8 mouse cellular contexts compared by ENCODE assay signal in genomic region chr11:94276869-94277337, GRCm38 (mm10). TPM values are rescaled to one million over a fixed set of nuclear protein-coding genes. Genes with fewer than 3 reads are reported as not detected.
A peak's percentile ranks its signal among the peaks of the same experiment; 100 is the strongest.
DNase-seq lines count a peak whose midpoint lies in the region; ATAC-seq and TF ChIP-seq lines count a peak whose summit lies in the region.

No protein-coding gene starts in this region.

- peak overlapping the region; percentile 45 for H3K4me3 ChIP-seq in bone marrow macrophage, adult 2 months (ENCODE audit: insufficient read depth, low read length)
- no peak overlapping the region for H3K4me3 ChIP-seq in embryonic fibroblast, embryonic 13.5 days (ENCODE audit: insufficient read depth, low read length)
- peak overlapping the region; percentile 51 for H3K4me3 ChIP-seq in heart, embryonic 10.5 days
- H3K4me3 ChIP-seq in kidney, embryonic 15.5 days (replicated peaks), result peak overlapping the region; percentile 40

- no peak overlapping the region for H3K27ac ChIP-seq in bone marrow macrophage, adult 2 months (ENCODE audit: insufficient read depth, low read depth, low read length)
- H3K27ac ChIP-seq in embryonic fibroblast, embryonic 13.5 days (ENCODE audit: insufficient read depth, low read length), result no peak overlapping the region
- H3K27ac ChIP-seq in heart, embryonic 10.5 days, result peak overlapping the region; percentile 62
- no peak overlapping the region for H3K27ac ChIP-seq in kidney, embryonic 15.5 days

- no peak for TF ChIP-seq POLR2A in bone marrow macrophage, adult 2 months (IDR thresholded peaks at IDR 0.05; ENCODE audit: borderline replicate concordance, low read depth, low read length)
- peak; percentile 59 for TF ChIP-seq POLR2A in embryonic fibroblast, embryonic 13.5 days (IDR thresholded peaks at IDR 0.05; ENCODE audit: low read depth, low read length)

- peak; percentile 69 for TF ChIP-seq CTCF in bone marrow macrophage, adult 2 months (IDR thresholded peaks at IDR 0.05; ENCODE audit: low read depth, low read length)
- peak; percentile 96 for TF ChIP-seq CTCF in embryonic fibroblast, embryonic 13.5 days (IDR thresholded peaks at IDR 0.05; ENCODE audit: borderline replicate concordance, insufficient read depth, low read length)

- H3K27me3 ChIP-seq in heart, embryonic 10.5 days (ENCODE audit: insufficient read depth, poor library complexity, severe bottlenecking), result no peaks in the 10 kb centered on the region
- no peaks in the 10 kb centered on the region for H3K27me3 ChIP-seq in kidney, embryonic 15.5 days

- peaks cover 10% of the 10 kb centered on the region for H3K4me1 ChIP-seq in bone marrow macrophage, adult 2 months (ENCODE audit: control insufficient read depth, insufficient read depth, low read length)
- no peaks in the 10 kb centered on the region for H3K4me1 ChIP-seq in embryonic fibroblast, embryonic 13.5 days (ENCODE audit: control insufficient read depth, insufficient read depth, low read length)
- H3K4me1 ChIP-seq in heart, embryonic 10.5 days, result peaks cover 41% of the 10 kb centered on the region
- peaks cover 11% of the 10 kb centered on the region for H3K4me1 ChIP-seq in kidney, embryonic 15.5 days

- H3K4me2 ChIP-seq in kidney, embryonic 15.5 days, result peak overlapping the region; percentile 63

- peak; percentile 88 for DNase-seq in A20 (ENCODE audit: low read depth, low spot score)
- DNase-seq in heart, embryonic 10.5 days (ENCODE audit: low spot score), result peak; percentile 93
- DNase-seq in liver, result peak; percentile 85
- DNase-seq in spleen, postnatal 4 days (ENCODE audit: low spot score in 2 of 2), result peak; percentile 79 to 93

- peak; percentile 82 for ATAC-seq in kidney, embryonic 15.5 days (replicated peaks; ENCODE audit: low FRiP score)
- peak; percentile 89 for ATAC-seq in monocyte, adult 5-6 weeks (replicated peaks; ENCODE audit: insufficient number of reproducible peaks, low FRiP score, low TSS enrichment, poor library complexity, severe bottlenecking)

- WGBS in heart, embryonic 10.5 days, result 11% methylated on average over 20 of the region's 20 CpGs
- 9% methylated on average over 20 of the region's 20 CpGs for WGBS in kidney, embryonic 15.5 days

- peak overlapping the region; percentile 42 for H3K9ac ChIP-seq in kidney, embryonic 15.5 days

- peaks cover 2% of the 10 kb centered on the region; the same call in 1 of the 2 replicates for H3K36me3 ChIP-seq in heart, embryonic 10.5 days
- no peaks in the 10 kb centered on the region for H3K36me3 ChIP-seq in kidney, embryonic 15.5 days

- no peaks in the 10 kb centered on the region for H3K9me3 ChIP-seq in heart, embryonic 10.5 days
- H3K9me3 ChIP-seq in kidney, embryonic 15.5 days (replicated peaks), result no peaks in the 10 kb centered on the region

RNA-seq across cellular contexts. Expression of gene Gm21885, which starts 4.8 kb away (rescaled TPM):
- polyA plus RNA-seq in bone marrow macrophage, adult 2 months (2012; ENCODE audit: insufficient read depth, insufficient read length, missing spikeins), result not detected in 2 replicates
- polyA plus RNA-seq in embryonic fibroblast, embryonic 13.5 days (2011; ENCODE audit: insufficient read length, low read depth, missing spikeins), result not detected in 2 replicates
- polyA plus RNA-seq in heart, embryonic 10.5 days (2016; fragmentation: Nextera tagmentation; extraction: Ambion mirVana), result 0.18 TPM in 1 of 2 replicates, not detected in the other
- polyA plus RNA-seq in kidney, embryonic 15.5 days (2015; fragmentation: Nextera tagmentation; extraction: Ambion mirVana), result not detected in 2 replicates
- total RNA-seq in monocyte, adult 5-6 weeks (2017), result not detected in 3 replicates

RNA-seq across cellular contexts. Expression of gene Wfikkn2, which starts 31.1 kb away (rescaled TPM):
- not detected in 2 replicates for polyA plus RNA-seq in bone marrow macrophage, adult 2 months (2012; ENCODE audit: insufficient read depth, insufficient read length, missing spikeins)
- polyA plus RNA-seq in embryonic fibroblast, embryonic 13.5 days (2011; ENCODE audit: insufficient read length, low read depth, missing spikeins), result 0.28 and 1.1 TPM in 2 replicates
- polyA plus RNA-seq in heart, embryonic 10.5 days (2016; fragmentation: Nextera tagmentation; extraction: Ambion mirVana), result 0.59 and 1.7 TPM in 2 replicates
- 2.4 and 3.4 TPM in 2 replicates for polyA plus RNA-seq in kidney, embryonic 15.5 days (2015; fragmentation: Nextera tagmentation; extraction: Ambion mirVana)
- not detected in 3 replicates for total RNA-seq in monocyte, adult 5-6 weeks (2017)

RNA-seq across cellular contexts. Expression of gene Luc7l3, which starts 44.9 kb away (rescaled TPM):
- polyA plus RNA-seq in bone marrow macrophage, adult 2 months (2012; ENCODE audit: insufficient read depth, insufficient read length, missing spikeins), result 146 and 206 TPM in 2 replicates
- 75.7 and 88.2 TPM in 2 replicates for polyA plus RNA-seq in embryonic fibroblast, embryonic 13.5 days (2011; ENCODE audit: insufficient read length, low read depth, missing spikeins)
- 66.3 and 93.4 TPM in 2 replicates for polyA plus RNA-seq in heart, embryonic 10.5 days (2016; fragmentation: Nextera tagmentation; extraction: Ambion mirVana)
- polyA plus RNA-seq in kidney, embryonic 15.5 days (2015; fragmentation: Nextera tagmentation; extraction: Ambion mirVana), result 127 and 131 TPM in 2 replicates
- 180 to 368 TPM (median 210 TPM) in 3 replicates for total RNA-seq in monocyte, adult 5-6 weeks (2017)

RNA-seq across cellular contexts. Expression of gene Ankrd40, which starts 50.9 kb away (rescaled TPM):
- polyA plus RNA-seq in bone marrow macrophage, adult 2 months (2012; ENCODE audit: insufficient read depth, insufficient read length, missing spikeins), result 43.9 and 47.6 TPM in 2 replicates
- polyA plus RNA-seq in embryonic fibroblast, embryonic 13.5 days (2011; ENCODE audit: insufficient read length, low read depth, missing spikeins), result 79.0 and 83.8 TPM in 2 replicates
- polyA plus RNA-seq in heart, embryonic 10.5 days (2016; fragmentation: Nextera tagmentation; extraction: Ambion mirVana), result 16.3 and 20.3 TPM in 2 replicates
- polyA plus RNA-seq in kidney, embryonic 15.5 days (2015; fragmentation: Nextera tagmentation; extraction: Ambion mirVana), result 14.8 and 15.4 TPM in 2 replicates
- 51.5 to 78.7 TPM (median 72.6 TPM) in 3 replicates for total RNA-seq in monocyte, adult 5-6 weeks (2017)
